Mouse (Mus musculus) heart, embryonic 11.5 days (tissue): ENCODE data around the gene Gm26727. TPM values are rescaled to one million over a fixed set of nuclear protein-coding genes. Genes with fewer than 3 reads are reported as not detected.
"Not testable (repeated sequence)": the region's sequence is repeated elsewhere in the genome, so short reads cannot be mapped to it uniquely, and the experiment has no call there.

ENCODE experiments used
- ATAC-seq: fragments of 200-750 bp; cut with Nextera tagmentation; replicated peaks from 2 replicates; pipeline ENCODE4 v1.8.0; 2017; ENCODE audit warnings: moderate library complexity; ENCODE audit not compliant: insufficient number of reproducible peaks, low FRiP score, low TSS enrichment
- H3K27ac ChIP-seq: fragments of 300-500 bp; sonication (generic); 2 replicates; pipeline ENCODE4 v1.5.1; 2014; ENCODE audit warnings: mild to moderate bottlenecking, low read depth, low read length
- H3K27me3 ChIP-seq: fragments of 300-500 bp; sonication (generic); 2 replicates; pipeline ENCODE4 v1.6.1; 2014; ENCODE audit warnings: mild to moderate bottlenecking, low read length, mixed read lengths; ENCODE audit not compliant: control insufficient read depth, insufficient read depth
- H3K36me3 ChIP-seq: fragments of 300-500 bp; sonication (generic); 2 replicates; pipeline ENCODE4 v1.6.1; 2014; ENCODE audit warnings: mild to moderate bottlenecking, low read length, moderate library complexity, mixed read lengths; ENCODE audit not compliant: control insufficient read depth, insufficient read depth
- H3K4me1 ChIP-seq: fragments of 300-500 bp; sonication (generic); 2 replicates; pipeline ENCODE4 v1.6.1; 2014; ENCODE audit warnings: low read length; ENCODE audit not compliant: control insufficient read depth, insufficient read depth
- H3K4me2 ChIP-seq: fragments of 300-500 bp; sonication (generic); 2 replicates; pipeline ENCODE4 v1.6.1; 2014; ENCODE audit warnings: mild to moderate bottlenecking, moderate library complexity
- H3K4me3 ChIP-seq: fragments of 300-500 bp; sonication (generic); 2 replicates; pipeline ENCODE4 v1.5.1; 2014; ENCODE audit warnings: low read depth, low read length
- H3K9ac ChIP-seq: fragments of 300-500 bp; sonication (generic); 2 replicates; pipeline ENCODE4 v1.6.1; 2014; ENCODE audit warnings: mild to moderate bottlenecking, low read depth, low read length, moderate library complexity
- H3K9me3 ChIP-seq: fragments of 300-500 bp; sonication (generic); replicated peaks from 2 replicates; pipeline ENCODE4 v1.6.1; 2016; ENCODE audit warnings: low read length; ENCODE audit not compliant: control insufficient read depth
- WGBS: fragments of 180-500 bp; shearing (Covaris S2); extraction: QIAGEN DNeasy Blood & Tissue Kit; methylation state at CpG from one replicate; pipeline ENCODE4 v1.1.7; 2014; ENCODE audit not compliant: insufficient replicate concordance; 5-methylcytosine and 5-hydroxymethylcytosine counted together
- polyA plus RNA-seq: library from polyadenylated mRNA; unstranded; fragments of >200 nt; fragmentation: Nextera tagmentation; extraction: Ambion mirVana; gene quantifications from 2 replicates; pipeline ENCODE4 v1.2.1, GENCODE M21; 2014

The Gm26727 gene
- not detected in 2 replicates for polyA plus RNA-seq

GRCm38 (mm10) chr2:67433081-67433480 lies at the start of gene Gm26727:
Gene Gm26727 (minus strand): TSS chr2:67433181.
- Histone ChIP-seq H3K27me3 (no peaks in the 10 kb centered on the region), H3K4me3 (no peak within 1 kb of the TSS), H3K9me3 (no peaks in the 10 kb centered on the region), H3K9ac (no peak within 1 kb of the TSS), H3K27ac (no peak within 1 kb of the TSS), H3K4me2 (no peak within 1 kb of the TSS), H3K36me3 (no peaks in the 10 kb centered on the region), H3K4me1 (no peaks in the 10 kb centered on the region)
- ATAC-seq: no peak
- WGBS: 45% methylated on average over 2 of the region's 2 CpGs

- no peaks in the 10 kb centered on the region for H3K27me3 ChIP-seq
- WGBS: 55% methylated on average over 3 of the region's 3 CpGs
- no peaks in the 10 kb centered on the region for H3K36me3 ChIP-seq
- no peak overlapping the region for H3K27ac ChIP-seq
- H3K4me1 ChIP-seq: peaks cover 5% of the 10 kb centered on the region; the same call in 1 of the 2 replicates
- no peak for ATAC-seq
- no peak overlapping the region for H3K9ac ChIP-seq
- no peak overlapping the region for H3K4me2 ChIP-seq
- no peak overlapping the region for H3K4me3 ChIP-seq
- H3K9me3 ChIP-seq: no peaks in the 10 kb centered on the region
Observed at GRCm38 (mm10) chr2:67481051-67481450, 48.1 kb upstream of the Gm26727 start.

- 16% methylated on average over 6 of the region's 6 CpGs for WGBS
- ATAC-seq: no peak
Observed at GRCm38 (mm10) chr2:67477753-67478152, 44.8 kb upstream of the Gm26727 start.

GRCm38 (mm10) chr2:67470030-67470429 lies 37.0 kb upstream of the Gm26727 start:
- not testable (repeated sequence) for H3K9me3 ChIP-seq, H3K9ac ChIP-seq, H3K4me3 ChIP-seq, H3K4me1 ChIP-seq, H3K4me2 ChIP-seq, H3K36me3 ChIP-seq, H3K27ac ChIP-seq, ATAC-seq, H3K27me3 ChIP-seq
- 64% methylated on average over 5 of the region's 5 CpGs for WGBS

More at GRCm38 (mm10) chr2:67477753-67478152, 44.8 kb upstream of the Gm26727 start:
- H3K36me3 ChIP-seq: no peaks in the 10 kb centered on the region
- no peak overlapping the region for H3K9ac ChIP-seq
- peaks cover 5% of the 10 kb centered on the region; the same call in 1 of the 2 replicates for H3K4me1 ChIP-seq
- no peak overlapping the region for H3K4me2 ChIP-seq
- no peaks in the 10 kb centered on the region for H3K27me3 ChIP-seq
- no peaks in the 10 kb centered on the region for H3K9me3 ChIP-seq
- H3K4me3 ChIP-seq: no peak overlapping the region
- H3K27ac ChIP-seq: no peak overlapping the region

- Histone ChIP-seq H3K4me2 (no peak overlapping the region), H3K9ac (no peak overlapping the region), H3K9me3 (no peaks in the 10 kb centered on the region), H3K27ac (no peak overlapping the region), H3K4me1 (no peaks in the 10 kb centered on the region), H3K27me3 (no peaks in the 10 kb centered on the region), H3K4me3 (no peak overlapping the region), H3K36me3 (no peaks in the 10 kb centered on the region)
- WGBS: 81% methylated on average over 7 of the region's 7 CpGs
- no peak for ATAC-seq
Observed at GRCm38 (mm10) chr2:67467036-67467435, 34.1 kb upstream of the Gm26727 start.

GRCm38 (mm10) chr2:67460857-67461256 lies 27.9 kb upstream of the Gm26727 start:
- no peaks in the 10 kb centered on the region for H3K36me3 ChIP-seq
- H3K9me3 ChIP-seq: no peaks in the 10 kb centered on the region
- H3K9ac ChIP-seq: no peak overlapping the region
- no peak overlapping the region for H3K4me2 ChIP-seq
- H3K27ac ChIP-seq: no peak overlapping the region
- H3K4me1 ChIP-seq: no peaks in the 10 kb centered on the region
- no peaks in the 10 kb centered on the region for H3K27me3 ChIP-seq
- ATAC-seq: no peak
- no peak overlapping the region for H3K4me3 ChIP-seq
- 66% methylated on average over 3 of the region's 3 CpGs for WGBS

GRCm38 (mm10) chr2:67447206-67447605 lies 14.2 kb upstream of the Gm26727 start:
- WGBS: 68% methylated on average over 12 of the region's 12 CpGs
- H3K9ac ChIP-seq: no peak overlapping the region
- H3K27me3 ChIP-seq: no peaks in the 10 kb centered on the region
- no peaks in the 10 kb centered on the region for H3K4me1 ChIP-seq
- H3K36me3 ChIP-seq: no peaks in the 10 kb centered on the region
- no peak for ATAC-seq
- H3K4me3 ChIP-seq: no peak overlapping the region
- H3K27ac ChIP-seq: no peak overlapping the region
- no peak overlapping the region for H3K4me2 ChIP-seq
- no peaks in the 10 kb centered on the region for H3K9me3 ChIP-seq

- Histone ChIP-seq H3K9ac (no peak overlapping the region), H3K27ac (no peak overlapping the region), H3K36me3 (no peaks in the 10 kb centered on the region), H3K9me3 (no peaks in the 10 kb centered on the region), H3K27me3 (no peaks in the 10 kb centered on the region), H3K4me1 (no peaks in the 10 kb centered on the region), H3K4me2 (no peak overlapping the region), H3K4me3 (no peak overlapping the region)
- no peak for ATAC-seq
- 65% methylated on average over 1 of the region's 1 CpGs for WGBS
Observed at GRCm38 (mm10) chr2:67446772-67447171, 13.8 kb upstream of the Gm26727 start.

- peak; percentile 42; the same call in 1 of the 2 replicates for ATAC-seq
- no peak within 1 kb of the TSS for H3K4me3 ChIP-seq
- no peak within 1 kb of the TSS for H3K27ac ChIP-seq
- no peak within 1 kb of the TSS for H3K9ac ChIP-seq
- no peak within 1 kb of the TSS for H3K4me2 ChIP-seq
- H3K9me3 ChIP-seq: no peaks in the 10 kb centered on the region
- no peaks in the 10 kb centered on the region for H3K4me1 ChIP-seq
- no peaks in the 10 kb centered on the region for H3K36me3 ChIP-seq
- 67% methylated on average over 3 of the region's 3 CpGs for WGBS
- H3K27me3 ChIP-seq: no peaks in the 10 kb centered on the region
Observed at GRCm38 (mm10) chr2:67445780-67446179, 12.8 kb upstream of the Gm26727 start, which contains the start of gene Xirp2. Gene Xirp2 (plus strand): TSS chr2:67446002.
